Mouse (Mus musculus): ENCODE data around the gene Kctd10. TPM values are rescaled to one million over a fixed set of nuclear protein-coding genes. Genes with fewer than 3 reads are reported as not detected.
A peak's percentile ranks its signal among the peaks of the same experiment; 100 is the strongest.

Gene Kctd10
- total RNA-seq, 4 experiments from 2014 or later = 39.6 to 55.1 (median 44.7) TPM

GRCm38 (mm10) chr5:114379763-114380162, 545 bp downstream of the Kctd10 start:
- DNase-seq (ENCODE audit: low spot score) = no peak

DNA sequence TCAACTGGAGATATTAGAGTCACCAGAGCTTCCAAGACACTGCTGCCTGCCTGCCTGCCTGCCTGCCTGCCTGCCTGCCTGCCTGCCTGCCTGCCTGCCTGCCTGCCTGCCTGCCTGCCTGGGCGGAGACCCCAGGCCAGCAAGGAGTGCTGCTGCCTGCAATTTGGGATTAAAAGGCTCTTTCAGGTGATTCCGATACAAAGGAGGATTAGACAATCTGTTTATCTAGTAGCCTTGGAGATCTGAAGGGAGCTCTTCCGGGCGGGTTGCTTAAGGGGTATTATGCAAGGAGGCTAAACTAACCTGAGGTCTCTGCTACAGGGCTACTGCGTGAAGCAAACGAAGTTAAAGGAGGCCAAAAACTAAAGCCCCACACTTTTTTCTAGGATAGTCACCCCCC, 1.4 kb downstream of the Kctd10 start:
- DNase-seq (ENCODE audit: low spot score) = no peak

- DNase-seq (ENCODE audit: low spot score) = no peak
Observed at GRCm38 (mm10) chr5:114378177-114378920, 2.0 kb downstream of the Kctd10 start.

DNA sequence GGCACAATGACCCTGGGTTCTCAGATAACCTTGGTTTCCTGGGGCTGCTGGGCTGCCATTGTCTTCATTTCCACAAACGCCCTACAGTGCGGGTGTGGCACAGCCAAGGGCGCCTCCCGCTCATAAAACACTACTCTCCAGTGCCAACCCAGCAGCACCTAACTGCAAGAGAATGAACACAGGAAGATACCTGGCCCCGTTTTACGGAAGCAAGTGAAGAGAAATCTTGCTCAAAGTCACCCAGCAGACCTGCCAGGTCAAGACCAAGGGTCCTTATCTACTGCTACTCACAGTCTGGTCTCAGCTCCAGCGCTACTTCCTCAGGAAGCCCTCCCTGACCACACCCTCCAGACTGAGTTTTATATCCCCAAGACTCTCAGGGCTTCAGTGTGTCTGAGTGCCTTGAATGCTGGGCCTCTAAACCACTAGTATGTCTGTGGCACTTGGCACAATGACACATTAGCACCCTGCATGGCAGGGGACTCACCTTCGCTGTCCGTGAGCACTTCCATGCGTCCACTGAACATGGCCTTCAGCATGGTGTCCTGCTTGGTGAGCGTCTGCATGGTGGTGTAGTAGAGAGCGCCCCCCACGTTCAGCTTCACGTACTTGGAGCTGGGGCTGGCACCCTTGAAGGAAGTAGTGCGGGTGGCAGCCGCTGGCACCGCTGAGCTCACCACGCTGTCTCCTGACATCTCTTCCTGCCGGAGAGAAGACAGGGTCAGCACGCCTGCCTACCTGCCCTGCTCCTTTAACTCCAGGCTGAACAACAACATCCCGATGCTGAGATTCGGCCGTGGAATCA, 5.7 kb downstream of the Kctd10 start:
- DNase-seq (ENCODE audit: low spot score) = peak; percentile 60

- no peak for DNase-seq (ENCODE audit: low spot score)
Observed at GRCm38 (mm10) chr5:114373581-114373980, 6.7 kb downstream of the Kctd10 start.

DNA sequence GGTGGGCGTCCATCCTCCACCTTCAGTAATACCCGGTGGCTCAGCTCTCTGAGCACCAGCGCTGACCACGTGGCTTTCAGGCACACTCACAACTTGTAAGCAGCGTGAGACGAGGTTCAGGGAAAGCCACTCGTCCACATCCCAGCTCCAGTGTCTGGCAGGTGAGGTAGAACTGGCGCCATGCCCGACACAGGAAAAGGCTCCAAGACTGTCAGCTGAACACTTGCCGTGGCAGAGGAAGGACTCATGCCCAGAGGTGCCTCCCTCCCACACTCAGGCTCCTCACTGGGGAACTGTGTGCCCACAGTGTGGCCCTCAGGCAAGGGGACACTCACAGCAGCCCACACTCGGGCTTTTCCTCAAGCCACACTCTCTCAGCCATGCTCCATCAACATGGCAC, 7.1 kb downstream of the Kctd10 start:
- DNase-seq (ENCODE audit: low spot score) = peak; percentile 51

GRCm38 (mm10) chr5:114372565-114372964, 7.7 kb downstream of the Kctd10 start:
- DNase-seq (ENCODE audit: low spot score) = no peak

DNA sequence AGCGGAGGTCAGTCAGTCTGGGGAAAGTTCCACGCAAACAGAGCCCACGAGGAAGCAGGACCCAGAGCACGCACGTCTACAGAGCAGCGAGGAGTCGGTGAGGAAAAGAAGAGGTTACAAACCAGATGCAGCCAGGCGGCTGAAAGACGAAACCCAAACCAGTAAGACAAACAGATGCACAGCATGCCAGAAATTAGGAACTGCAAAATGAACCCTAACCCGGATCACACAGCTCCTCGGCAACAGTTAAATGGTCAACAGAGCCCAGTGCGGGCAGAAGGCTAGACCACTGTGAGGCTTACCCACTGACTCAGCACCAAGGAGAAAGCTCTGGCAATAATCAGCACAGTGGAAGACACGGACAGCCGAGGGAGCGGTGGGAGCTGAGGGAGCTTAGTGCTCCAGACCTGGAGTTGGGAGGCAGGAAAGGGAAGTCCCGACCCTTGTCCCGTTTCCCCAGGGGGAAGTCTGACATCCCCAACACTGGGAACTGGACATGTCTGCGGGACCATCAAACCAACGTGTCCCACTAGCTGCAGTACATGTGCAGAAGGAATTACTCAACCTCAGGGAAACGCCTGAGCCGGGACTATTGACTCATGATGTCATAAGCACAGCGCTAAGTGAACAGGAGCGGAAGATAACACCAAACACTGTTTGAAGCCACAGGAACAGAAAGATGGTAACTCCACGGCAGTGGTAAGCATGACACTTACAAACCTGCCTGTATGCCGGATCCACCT, 8.4 kb downstream of the Kctd10 start:
- DNase-seq (ENCODE audit: low spot score) = peak; percentile 35

GRCm38 (mm10) chr5:114371331-114371730, 9.0 kb downstream of the Kctd10 start:
- DNase-seq (ENCODE audit: low spot score) = no peak

DNA sequence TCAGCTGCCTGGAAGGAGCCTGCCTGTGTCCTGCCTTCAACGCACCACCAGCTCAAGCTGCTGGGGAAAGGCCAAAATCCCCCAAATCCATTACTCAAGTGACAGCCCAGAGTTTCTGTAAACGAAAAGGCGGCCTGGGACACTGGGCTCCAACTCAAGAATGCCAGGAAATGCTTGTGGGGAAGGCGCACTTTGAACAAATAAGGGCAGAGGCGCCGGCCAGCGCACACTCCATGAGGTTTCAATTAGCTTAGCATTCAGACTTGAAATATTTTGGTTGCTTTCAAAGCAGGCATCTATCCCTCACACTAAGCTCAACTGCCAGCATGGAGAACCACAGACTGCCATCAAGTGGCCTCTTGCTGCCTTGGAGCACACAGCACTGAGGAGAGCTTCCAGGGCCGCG, 9.9 kb downstream of the Kctd10 start:
- DNase-seq (ENCODE audit: low spot score) = peak; percentile 70

DNA sequence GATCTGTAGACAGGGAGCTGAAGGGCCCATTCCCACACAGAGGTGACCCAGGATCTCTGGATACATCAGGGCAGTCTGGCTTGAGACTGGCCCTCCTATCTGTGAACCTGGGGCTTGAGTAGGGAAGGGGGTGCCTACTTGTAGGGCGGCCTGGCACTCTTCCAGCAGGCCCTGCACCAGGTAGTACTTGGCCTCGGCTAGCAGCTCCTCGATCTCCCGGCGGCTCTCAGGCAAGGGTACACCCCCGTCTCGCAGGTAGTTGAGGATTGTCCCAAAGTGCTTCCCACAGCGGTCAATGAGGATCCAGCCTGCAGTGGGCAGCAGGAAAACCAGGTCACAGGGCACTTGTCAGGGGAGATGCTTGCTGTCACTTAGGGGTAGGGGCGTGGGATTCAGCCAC, 10.4 kb downstream of the Kctd10 start:
- DNase-seq (ENCODE audit: low spot score) = no peak

DNA sequence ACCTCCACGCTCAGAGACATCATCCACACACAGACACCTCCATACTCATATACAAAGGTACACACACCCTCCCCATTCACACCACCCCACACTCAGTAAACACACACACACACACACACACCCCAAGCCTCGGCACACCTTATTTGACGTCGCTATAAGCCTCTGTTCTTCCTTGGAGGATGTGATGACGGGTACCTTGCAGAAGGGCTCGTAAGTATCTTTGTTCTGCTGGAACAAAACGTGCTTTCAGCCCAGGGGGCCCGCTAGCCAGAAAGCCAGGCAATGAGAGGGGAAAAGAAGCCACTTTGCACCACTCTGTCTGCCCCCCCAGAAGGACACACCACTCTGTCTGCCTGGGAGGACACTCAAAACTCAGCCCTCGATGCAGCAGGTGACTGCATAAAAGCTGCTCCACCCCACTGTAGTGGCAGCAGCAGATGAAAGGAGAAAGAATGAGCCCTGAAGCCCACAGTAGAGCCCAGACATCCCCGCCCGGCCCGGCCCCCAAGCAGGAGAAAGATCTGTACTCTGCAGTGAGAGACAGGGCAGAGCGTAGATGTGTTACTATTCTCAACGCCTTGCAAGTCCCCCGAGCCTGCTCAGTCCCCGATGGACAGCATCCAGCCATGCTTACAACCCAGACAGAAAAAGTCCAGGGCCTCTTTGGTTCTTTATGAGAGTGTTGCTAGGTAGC, 11.4 kb downstream of the Kctd10 start:
- no peak for DNase-seq (ENCODE audit: low spot score)

DNA sequence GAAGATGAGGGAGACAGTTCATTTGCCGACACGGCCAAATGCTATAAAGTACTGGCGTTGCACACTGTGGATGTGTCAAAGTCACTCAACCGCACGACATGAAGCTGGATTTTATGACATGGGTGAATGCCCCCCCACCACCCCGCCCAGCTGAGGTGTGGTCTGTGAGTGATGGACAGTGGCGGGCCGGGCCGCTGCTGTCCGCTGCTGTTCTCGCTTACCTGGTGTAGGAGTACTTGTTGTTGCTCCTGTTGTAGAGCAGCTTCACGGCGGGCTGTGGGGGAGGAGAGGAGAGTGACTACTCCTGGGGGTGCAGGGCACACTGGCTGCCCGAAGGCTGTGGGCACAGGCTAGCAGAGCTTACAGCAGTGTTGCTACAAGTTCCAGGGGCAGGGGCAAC, 12.2 kb downstream of the Kctd10 start:
- DNase-seq (ENCODE audit: low spot score) = no peak

DNA sequence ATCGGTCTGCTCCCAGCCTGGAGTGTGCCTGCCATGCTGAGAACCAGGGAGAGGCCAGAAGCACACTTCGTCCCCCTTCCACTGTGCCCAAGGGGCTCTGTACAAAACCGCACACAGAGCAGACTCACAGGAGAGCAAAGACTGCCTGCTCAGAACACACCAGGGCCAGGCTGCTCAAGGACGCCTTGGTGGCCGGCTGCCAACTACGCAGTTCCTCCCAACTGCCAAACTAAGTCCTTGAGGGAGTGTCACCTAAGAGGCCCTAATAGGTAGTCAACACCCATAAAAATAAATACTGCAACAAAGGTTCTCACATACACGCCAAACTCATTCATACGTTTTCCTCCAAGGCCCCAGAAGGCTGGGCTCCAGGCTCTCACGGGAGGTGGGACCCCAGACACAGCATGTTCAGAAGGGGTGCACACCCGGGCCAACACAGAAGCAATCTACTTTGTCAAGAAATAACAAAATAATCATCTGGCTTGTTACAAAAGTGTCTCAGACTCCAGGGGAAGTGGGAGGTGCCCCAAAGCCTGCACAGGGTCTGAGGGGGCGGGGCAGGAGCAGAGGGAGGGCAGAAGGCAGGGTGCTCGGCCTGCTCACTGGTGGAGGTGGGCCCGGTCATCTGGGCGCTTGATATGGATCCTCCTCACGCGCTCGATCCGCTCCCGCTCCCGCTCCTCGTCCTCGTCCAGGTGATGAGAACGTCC, 15.1 kb downstream of the Kctd10 start:
- no peak for DNase-seq (ENCODE audit: low spot score)

- no peak for DNase-seq (ENCODE audit: low spot score)
Observed at GRCm38 (mm10) chr5:114360968-114361367, 19.3 kb downstream of the Kctd10 start.

GRCm38 (mm10) chr5:114359586-114359985, 20.7 kb downstream of the Kctd10 start:
- DNase-seq (ENCODE audit: low spot score) = no peak

- no peak for DNase-seq (ENCODE audit: low spot score)
Observed at GRCm38 (mm10) chr5:114358833-114359232, 21.5 kb downstream of the Kctd10 start.

- no peak for DNase-seq (ENCODE audit: low spot score)
Observed at GRCm38 (mm10) chr5:114356936-114357751, 23.2 kb downstream of the Kctd10 start.

DNA sequence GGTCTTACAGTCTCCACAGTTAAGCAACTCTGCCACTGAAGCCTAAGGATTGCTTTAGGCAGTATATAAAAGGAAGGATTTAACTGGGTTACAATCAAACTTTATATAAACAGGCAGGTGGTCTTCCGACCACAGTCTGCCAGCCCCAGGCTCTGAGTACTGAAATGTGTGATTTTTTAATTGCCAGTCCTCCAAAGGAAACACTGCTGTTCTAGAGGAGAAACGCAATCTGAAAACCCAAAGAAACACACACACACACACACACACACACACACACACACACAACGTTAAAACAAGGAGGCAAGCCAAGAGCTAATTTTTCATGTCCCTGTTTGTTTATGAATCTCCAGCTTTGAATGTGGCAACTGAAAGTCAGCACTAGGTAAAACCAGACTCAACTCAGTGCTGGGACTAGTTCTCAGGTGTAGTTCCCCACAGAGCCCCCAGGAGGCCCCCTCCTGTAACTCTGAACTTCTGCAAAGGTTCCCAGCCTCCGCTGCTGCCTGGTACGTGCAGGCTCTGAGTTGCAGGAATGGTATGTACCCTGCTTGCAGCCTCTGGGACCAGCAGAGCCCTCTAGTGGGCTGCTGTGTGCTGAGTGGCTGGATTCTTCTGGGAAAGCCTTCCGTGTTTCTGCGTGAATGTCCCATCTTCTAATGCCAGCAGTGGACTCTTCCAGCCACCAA, 23.9 kb downstream of the Kctd10 start:
- peak; percentile 81 for DNase-seq (ENCODE audit: low spot score)

- no peak for DNase-seq (ENCODE audit: low spot score)
Observed at GRCm38 (mm10) chr5:114351490-114351889, 28.8 kb downstream of the Kctd10 start.

Measured in heart, adult 8-10 months (tissue).